Mouse (Mus musculus) neural tube, embryonic 11.5 days (tissue): ENCODE measurements around the gene Kpna6. TPM values are rescaled to one million over a fixed set of nuclear protein-coding genes. Genes with fewer than 3 reads are reported as not detected.

ENCODE experiments used
- ATAC-seq: fragments of 200-750 bp; cut with Nextera tagmentation; 2 replicates; pipeline ENCODE4 v1.8.0; 2017; ENCODE audit warnings: moderate number of reproducible peaks, mild to moderate bottlenecking, moderate TSS enrichment, moderate library complexity; ENCODE audit not compliant: insufficient read depth, low FRiP score, low TSS enrichment
- DNase-seq: peaks from one replicate; pipeline ENCODE4 v3.0.0-alpha.2; 2015; ENCODE audit warnings: low spot score
- H3K27ac ChIP-seq: fragments of 300-500 bp; sonication (generic); 2 replicates; pipeline ENCODE4 v1.5.1; 2014; ENCODE audit warnings: low read depth, mild to moderate bottlenecking, low read length
- H3K27me3 ChIP-seq: fragments of 300-500 bp; sonication (generic); 2 replicates; pipeline ENCODE4 v1.6.1; 2014; ENCODE audit warnings: mild to moderate bottlenecking, low read length, mixed read lengths; ENCODE audit not compliant: control insufficient read depth, insufficient read depth
- H3K36me3 ChIP-seq: fragments of 300-500 bp; sonication (generic); 2 replicates; pipeline ENCODE4 v1.6.1; 2014; ENCODE audit warnings: mild to moderate bottlenecking, low read length, moderate library complexity, mixed read lengths; ENCODE audit not compliant: control insufficient read depth, insufficient read depth
- H3K4me1 ChIP-seq: fragments of 300-500 bp; sonication (generic); 2 replicates; pipeline ENCODE4 v1.6.1; 2014; ENCODE audit warnings: low read length, mixed read lengths; ENCODE audit not compliant: control insufficient read depth, insufficient read depth
- H3K4me2 ChIP-seq: fragments of 300-500 bp; sonication (generic); 2 replicates; pipeline ENCODE4 v1.6.1; 2014; ENCODE audit warnings: low read depth, mild to moderate bottlenecking, moderate library complexity
- H3K4me3 ChIP-seq: fragments of 300-500 bp; sonication (generic); 2 replicates; pipeline ENCODE4 v1.5.1; 2014; ENCODE audit warnings: low read depth, low read length
- H3K9ac ChIP-seq: fragments of 300-500 bp; sonication (generic); 2 replicates; pipeline ENCODE4 v1.6.1; 2014; ENCODE audit warnings: mild to moderate bottlenecking, low read length
- H3K9me3 ChIP-seq: fragments of 300-500 bp; sonication (generic); 2 replicates; pipeline ENCODE4 v1.6.1; 2016; ENCODE audit warnings: low read length; ENCODE audit not compliant: control insufficient read depth
- WGBS: fragments of 180-500 bp; shearing (Covaris S2); extraction: QIAGEN DNeasy Blood & Tissue Kit; methylation state at CpG from one replicate; pipeline ENCODE4 v1.1.7; 2014; 5-methylcytosine and 5-hydroxymethylcytosine counted together
- microRNA-seq: library from miRNA; unstranded; fragments of <30 nt; microRNA quantifications from one replicate; pipeline ENCODE4, GENCODE M21; 2016
- polyA plus RNA-seq: library from polyadenylated mRNA; unstranded; fragments of >200 nt; fragmentation: Nextera tagmentation; extraction: Ambion mirVana; gene quantifications from 2 replicates; pipeline ENCODE4 v1.2.1, GENCODE M21; 2014

The Kpna6 gene
- polyA plus RNA-seq, 1 experiment from 2014 or later = 15.7 TPM

GRCm38 (mm10) chr4:129600233-129601158 is 72.1 kb downstream of the Kpna6 start, which contains the start of the genes Eif3i and Tmem234:
TSS of gene Eif3i (minus strand) at chr4:129600648.
TSS of gene Tmem234 (plus strand) at chr4:129600668.
- under 1% methylated on average over 71 of the region's 74 CpGs for WGBS
- peak within 1 kb of the TSS; percentile 92 for H3K4me3 ChIP-seq
- H3K4me2 ChIP-seq = peak within 1 kb of the TSS; percentile 90
- H3K9ac ChIP-seq = peak within 1 kb of the TSS; percentile 88
- no peaks in the 10 kb centered on the region for H3K27me3 ChIP-seq
- H3K27ac ChIP-seq = 0 out of 2 replicates have a peak within 1 kb of the TSS, but pooled peaks have one; percentile 49
- DNase-seq (peak; percentile 85), ATAC-seq (peak; percentile 84)
- H3K36me3 ChIP-seq = peaks cover 3% of the 10 kb centered on the region; the same call in 1 of the 2 replicates
- H3K9me3 ChIP-seq = no peaks in the 10 kb centered on the region
- peaks cover 19% of the 10 kb centered on the region for H3K4me1 ChIP-seq

Small RNA genes lying within 50 kb of the gene (microRNA-seq; reads per million reads assigned to microRNA genes)
- not detected for gene Mir7016

Other genes with a start within 250 kb of the Kpna6 start
- 2.1 and 2.6 TPM in 2 replicates for gene Zbtb8b, start 231.9 kb downstream of the Kpna6 start, polyA plus RNA-seq
- gene Bsdc1, start 211.2 kb downstream of the Kpna6 start, polyA plus RNA-seq = 27.6 and 31.7 TPM in 2 replicates
- not detected in 2 replicates for gene Tssk3, start 181.7 kb downstream of the Kpna6 start, polyA plus RNA-seq
- not detected in 2 replicates for gene Fam229a, start 181.6 kb downstream of the Kpna6 start, polyA plus RNA-seq
- 1,866 and 1,920 TPM in 2 replicates for gene Marcksl1, start 159.2 kb downstream of the Kpna6 start, polyA plus RNA-seq
- gene Hdac1, start 130.1 kb downstream of the Kpna6 start, polyA plus RNA-seq = 243 and 258 TPM in 2 replicates
- gene Lck, start 99.1 kb downstream of the Kpna6 start, polyA plus RNA-seq = 6.3 and 7.0 TPM in 2 replicates
- gene Fam167b, start 94.2 kb downstream of the Kpna6 start, polyA plus RNA-seq = 1.1 and 1.3 TPM in 2 replicates
- gene Eif3i, start 72.1 kb downstream of the Kpna6 start, polyA plus RNA-seq = 274 and 291 TPM in 2 replicates
- gene Tmem234, start 72.1 kb downstream of the Kpna6 start, polyA plus RNA-seq = 187 and 192 TPM in 2 replicates
- gene Dcdc2b, start 58.5 kb downstream of the Kpna6 start, polyA plus RNA-seq = 2.6 and 4.5 TPM in 2 replicates
- 25.7 and 30.2 TPM in 2 replicates for gene Iqcc, start 53.7 kb downstream of the Kpna6 start, polyA plus RNA-seq
- gene Ccdc28b, start 48.8 kb downstream of the Kpna6 start, polyA plus RNA-seq = 65.9 and 69.4 TPM in 2 replicates
- gene Txlna, start 31.7 kb downstream of the Kpna6 start, polyA plus RNA-seq = 104 and 108 TPM in 2 replicates
- 32.4 and 34.1 TPM in 2 replicates for gene Tmem39b, start 24.1 kb upstream of the Kpna6 start, polyA plus RNA-seq
- 183 and 195 TPM in 2 replicates for gene Khdrbs1, start 69.5 kb upstream of the Kpna6 start, polyA plus RNA-seq
- gene Ptp4a2, start 138.5 kb upstream of the Kpna6 start, polyA plus RNA-seq = 316 and 317 TPM in 2 replicates